Mouse (Mus musculus) kidney, postnatal 0 days (tissue): ENCODE data around the gene Aamp. TPM values are rescaled to one million over a fixed set of nuclear protein-coding genes. Genes with fewer than 3 reads are reported as not detected.

ENCODE experiments used
- ATAC-seq: fragments of 200-750 bp; cut with Nextera tagmentation; replicated peaks from 2 replicates; pipeline ENCODE4 v1.8.0; 2017; ENCODE audit warnings: low read depth, moderate number of reproducible peaks, moderate TSS enrichment, moderate library complexity; ENCODE audit not compliant: low FRiP score
- DNase-seq: peaks from one replicate; pipeline ENCODE4 v3.0.0-alpha.2; 2016; ENCODE audit warnings: low spot score
- H3K27ac ChIP-seq: fragments of 300-500 bp; sonication (generic); 2 replicates; pipeline ENCODE4 v1.5.1; 2014; ENCODE audit warnings: mild to moderate bottlenecking
- H3K27me3 ChIP-seq: fragments of 300-500 bp; sonication (generic); 2 replicates; pipeline ENCODE4 v1.6.1; 2014; ENCODE audit warnings: low read length, mixed read lengths; ENCODE audit not compliant: insufficient read depth
- H3K36me3 ChIP-seq: fragments of 300-500 bp; sonication (generic); 2 replicates; pipeline ENCODE4 v1.6.1; 2014; ENCODE audit warnings: low read length, mixed read lengths; ENCODE audit not compliant: insufficient read depth
- H3K4me1 ChIP-seq: fragments of 300-500 bp; sonication (generic); replicated peaks from 2 replicates; pipeline ENCODE4 v1.6.1; 2014; ENCODE audit warnings: antibody characterized with exemption, low read length, mixed read lengths; ENCODE audit not compliant: insufficient read depth
- H3K4me2 ChIP-seq: fragments of 300-500 bp; sonication (generic); 2 replicates; pipeline ENCODE4 v1.6.1; 2014; ENCODE audit warnings: mild to moderate bottlenecking, low read length, moderate library complexity, mixed read lengths
- H3K4me3 ChIP-seq: fragments of 300-500 bp; sonication (generic); replicated peaks from 2 replicates; pipeline ENCODE4 v1.5.1; 2014; ENCODE audit warnings: low read depth, low read length
- H3K9ac ChIP-seq: fragments of 300-500 bp; sonication (generic); 2 replicates; pipeline ENCODE4 v1.6.1; 2014; ENCODE audit warnings: low read depth, low read length
- H3K9me3 ChIP-seq: fragments of 300-500 bp; sonication (generic); replicated peaks from 2 replicates; pipeline ENCODE4 v1.6.1; 2016; ENCODE audit warnings: low read length, inconsistent platforms, mixed read lengths
- CTCF ChIP-seq: IDR thresholded peaks from 2 replicates; pipeline ENCODE4 v1.5.1; 2016; ENCODE audit warnings: antibody characterized with exemption, low read depth, mild to moderate bottlenecking, moderate library complexity
- WGBS: fragments of 180-500 bp; shearing (Covaris S2); extraction: QIAGEN DNeasy Blood & Tissue Kit; methylation state at CpG from one replicate; pipeline ENCODE4 v1.1.7; 2014; 5-methylcytosine and 5-hydroxymethylcytosine counted together
- polyA plus RNA-seq: library from polyadenylated mRNA; unstranded; fragments of >200 nt; fragmentation: Nextera tagmentation; extraction: Ambion mirVana; gene quantifications from 2 replicates; pipeline ENCODE4 v1.2.1, GENCODE M21; 2015

Aamp gene
- polyA plus RNA-seq, 1 experiment from 2014 or later, result 248 TPM

DNA sequence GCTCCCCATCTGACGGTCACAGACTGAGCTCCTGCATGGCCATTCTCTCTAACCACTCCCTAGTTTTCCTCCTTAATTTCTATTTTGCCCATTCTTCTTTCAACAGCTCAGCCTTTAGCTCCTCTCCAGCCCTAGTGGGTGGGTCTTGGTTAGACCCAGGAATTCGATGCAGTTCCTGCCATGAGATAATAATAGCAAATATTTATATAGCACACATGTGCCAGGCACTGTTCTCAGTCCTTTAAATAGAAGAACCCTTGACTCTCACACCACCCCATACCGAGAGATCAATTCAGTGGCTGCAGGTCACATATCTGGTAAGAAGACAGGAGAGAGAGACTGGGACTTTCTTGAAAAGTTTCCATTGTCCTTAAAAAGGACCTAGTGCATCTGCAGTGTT is 36.9 kb upstream of the Aamp start:
- no peak for TF ChIP-seq CTCF
- Histone ChIP-seq H3K4me3 (no peak overlapping the region), H3K9ac (no peak overlapping the region), H3K4me2 (no peak overlapping the region), H3K27ac (no peak overlapping the region), H3K36me3 (no peaks in the 10 kb centered on the region), H3K4me1 (no peaks in the 10 kb centered on the region), H3K9me3 (no peaks in the 10 kb centered on the region), H3K27me3 (no peaks in the 10 kb centered on the region)
- WGBS, result 78% methylated on average over 3 of the region's 3 CpGs
- ATAC-seq (no peak), DNase-seq (no peak)

DNA sequence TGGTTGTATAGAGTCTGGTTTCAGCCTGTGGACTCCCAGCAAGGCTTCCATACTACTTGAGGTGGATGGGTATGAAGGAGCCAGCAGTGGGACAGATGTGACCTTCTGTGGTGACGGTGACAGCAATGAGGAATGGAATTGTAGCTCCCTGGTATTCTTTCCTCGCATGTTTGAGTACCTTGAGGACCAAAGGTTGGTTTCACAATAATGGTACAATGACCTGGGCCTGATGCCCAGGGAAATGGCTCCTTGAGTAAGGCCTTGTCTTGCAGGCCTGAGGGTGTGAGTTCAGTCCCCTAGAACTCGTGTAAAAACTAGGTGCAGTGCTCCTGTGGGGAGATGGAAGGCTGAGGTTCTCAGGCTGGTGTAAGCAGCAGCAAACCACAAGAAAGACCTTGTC is 34.2 kb upstream of the Aamp start:
- Histone ChIP-seq H3K4me2 (no peak overlapping the region), H3K27ac (no peak overlapping the region), H3K4me3 (no peak overlapping the region), H3K36me3 (no peaks in the 10 kb centered on the region), H3K27me3 (no peaks in the 10 kb centered on the region), H3K4me1 (no peaks in the 10 kb centered on the region), H3K9ac (no peak overlapping the region), H3K9me3 (no peaks in the 10 kb centered on the region)
- 88% methylated on average over 3 of the region's 3 CpGs for WGBS
- no peak for DNase-seq
- no peak for ATAC-seq
- no peak for TF ChIP-seq CTCF

DNA sequence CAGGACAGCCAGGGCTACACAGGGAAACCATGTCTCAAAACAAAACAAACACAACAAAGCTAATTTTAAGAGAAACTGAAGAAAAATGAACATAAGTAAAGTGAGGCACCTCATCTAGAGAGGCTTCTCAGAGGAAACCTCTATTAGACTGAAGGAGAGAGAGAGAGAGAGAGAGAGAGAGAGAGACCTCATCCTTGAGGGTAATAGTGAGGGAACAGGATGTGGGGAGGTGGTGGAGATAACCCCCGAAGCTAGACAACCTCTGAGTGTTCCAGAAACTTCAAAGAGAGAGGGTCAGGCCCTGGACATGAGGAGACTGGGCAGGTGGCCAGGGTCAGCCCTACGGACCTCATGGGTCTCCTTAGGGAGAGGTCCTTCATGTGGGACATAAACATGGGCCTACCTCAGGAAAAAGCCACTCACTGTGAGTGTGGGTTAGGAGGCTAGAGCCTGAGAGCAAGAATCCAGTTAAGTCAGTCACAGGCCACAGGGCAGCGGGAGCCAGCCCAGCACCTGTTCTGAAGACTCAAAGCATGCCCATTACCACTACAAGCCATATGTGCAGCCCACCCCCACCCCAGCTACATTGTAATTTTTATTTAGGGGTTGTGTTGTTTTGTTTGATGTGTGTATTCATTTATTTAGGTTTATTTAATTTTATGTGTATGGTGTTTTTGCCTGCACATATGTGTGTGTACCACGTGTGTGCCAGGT is 31.7 kb upstream of the Aamp start:
- H3K9me3 ChIP-seq, result no peaks in the 10 kb centered on the region
- H3K27me3 ChIP-seq, result no peaks in the 10 kb centered on the region
- H3K4me2 ChIP-seq, result no peak overlapping the region
- no peak overlapping the region for H3K4me3 ChIP-seq
- no peak overlapping the region for H3K9ac ChIP-seq
- no peaks in the 10 kb centered on the region for H3K36me3 ChIP-seq
- DNase-seq (no peak), ATAC-seq (no peak)
- no peaks in the 10 kb centered on the region for H3K4me1 ChIP-seq
- whole genome bisulfite sequencing, result 68% methylated on average over 4 of the region's 4 CpGs
- TF ChIP-seq CTCF, result no peak
- H3K27ac ChIP-seq, result no peak overlapping the region

DNA sequence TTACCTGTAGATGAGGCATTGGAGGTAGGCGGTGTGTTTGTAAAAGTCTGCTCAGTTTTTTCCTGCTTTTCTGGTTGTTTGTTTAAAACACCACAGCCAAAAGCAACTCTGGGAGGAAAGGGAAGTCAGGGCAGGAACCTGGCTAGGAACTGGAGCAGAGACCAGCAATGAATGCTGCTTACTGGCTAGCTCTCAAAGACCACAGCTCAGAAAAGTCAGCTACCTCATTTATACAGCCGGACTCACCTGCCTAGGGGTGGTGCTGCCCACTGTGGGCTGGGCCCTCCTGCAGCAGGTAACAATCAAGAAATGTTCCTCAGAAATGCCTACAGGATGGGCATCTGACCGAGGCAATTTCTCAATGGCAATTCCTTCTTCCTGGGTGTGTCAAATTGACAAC is 30.3 kb upstream of the Aamp start:
- H3K4me2 ChIP-seq, result no peak overlapping the region
- H3K36me3 ChIP-seq, result no peaks in the 10 kb centered on the region
- H3K9ac ChIP-seq, result no peak overlapping the region
- no peak for TF ChIP-seq CTCF
- H3K9me3 ChIP-seq, result no peaks in the 10 kb centered on the region
- H3K4me3 ChIP-seq, result no peak overlapping the region
- no peaks in the 10 kb centered on the region for H3K4me1 ChIP-seq
- no peak overlapping the region for H3K27ac ChIP-seq
- ATAC-seq (no peak), DNase-seq (no peak)
- WGBS, result 84% methylated on average over 3 of the region's 3 CpGs
- no peaks in the 10 kb centered on the region for H3K27me3 ChIP-seq

DNA sequence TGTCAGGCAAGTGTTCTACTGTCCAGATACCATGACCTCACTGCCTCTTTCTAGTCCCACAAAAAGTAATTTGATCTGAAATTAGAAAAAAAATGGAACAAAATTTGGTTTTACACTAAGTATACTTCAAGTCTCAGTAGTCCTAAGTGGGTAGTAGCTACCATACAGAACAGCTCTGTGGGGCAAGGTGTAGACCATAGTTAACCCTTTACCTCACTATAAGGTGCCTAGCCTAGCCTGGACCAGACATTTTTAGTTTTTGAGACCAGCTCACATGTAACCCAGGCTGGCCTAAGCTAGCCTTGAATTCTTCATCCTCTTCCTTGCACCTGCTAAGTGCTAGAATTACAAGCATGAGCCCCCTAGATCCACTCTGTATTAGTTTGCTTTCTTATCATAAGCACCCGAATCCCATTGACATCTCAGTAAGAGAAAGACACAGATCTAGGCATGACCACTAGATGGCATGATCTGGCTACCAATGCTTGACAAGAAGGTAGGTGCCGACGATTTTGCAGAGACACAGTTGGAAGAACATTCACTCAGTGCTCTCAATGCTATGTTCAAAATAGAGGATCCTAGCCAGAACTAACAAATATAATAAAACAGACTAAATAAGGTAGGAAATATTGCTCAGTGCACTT is 28.6 kb upstream of the Aamp start:
- WGBS, result 2% methylated on average over 3 of the region's 3 CpGs
- no peak for ATAC-seq

DNA sequence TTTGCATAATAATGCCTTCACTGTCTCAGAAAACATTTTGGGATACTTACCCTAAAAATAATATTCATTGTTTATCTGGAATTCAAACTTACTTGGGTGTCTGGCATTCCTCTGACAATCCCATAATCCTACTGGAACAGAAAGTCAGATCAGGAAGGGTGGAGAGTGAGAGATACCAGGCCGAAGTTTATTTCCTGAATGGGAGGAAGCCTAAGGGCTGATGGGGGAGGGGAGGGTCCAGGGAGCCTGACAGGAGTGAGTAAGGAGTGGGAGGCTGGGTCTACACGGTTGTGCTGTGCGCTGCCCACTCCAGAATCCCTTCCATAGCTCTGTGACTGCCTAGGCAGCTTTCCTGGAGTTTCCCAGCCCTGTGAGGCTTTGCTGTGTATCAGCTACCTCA is 25.2 kb upstream of the Aamp start:
- Histone ChIP-seq H3K9me3 (no peaks in the 10 kb centered on the region), H3K4me1 (no peaks in the 10 kb centered on the region), H3K27me3 (no peaks in the 10 kb centered on the region), H3K27ac (no peak overlapping the region), H3K9ac (no peak overlapping the region), H3K4me2 (no peak overlapping the region), H3K36me3 (no peaks in the 10 kb centered on the region), H3K4me3 (no peak overlapping the region)
- no peak for TF ChIP-seq CTCF
- ATAC-seq (no peak), DNase-seq (no peak)
- WGBS, result 13% methylated on average over 3 of the region's 3 CpGs

More for the DNA sequence above, 28.6 kb upstream of the Aamp start:
- Histone ChIP-seq H3K36me3 (no peaks in the 10 kb centered on the region), H3K9ac (no peak overlapping the region), H3K27ac (no peak overlapping the region), H3K4me3 (no peak overlapping the region), H3K9me3 (no peaks in the 10 kb centered on the region), H3K4me1 (no peaks in the 10 kb centered on the region), H3K27me3 (no peaks in the 10 kb centered on the region), H3K4me2 (no peak overlapping the region)
- TF ChIP-seq CTCF, result peak; percentile 95
- DNase-seq, result peak; percentile 95
